Mouse (Mus musculus): ENCODE results near the gene Otub1. TPM values are rescaled to one million over a fixed set of nuclear protein-coding genes. Genes with fewer than 3 reads are reported as not detected.

Gene Otub1
- total RNA-seq, 2 experiments from 2014 or later, result 17.3 to 23.1 TPM

DNA sequence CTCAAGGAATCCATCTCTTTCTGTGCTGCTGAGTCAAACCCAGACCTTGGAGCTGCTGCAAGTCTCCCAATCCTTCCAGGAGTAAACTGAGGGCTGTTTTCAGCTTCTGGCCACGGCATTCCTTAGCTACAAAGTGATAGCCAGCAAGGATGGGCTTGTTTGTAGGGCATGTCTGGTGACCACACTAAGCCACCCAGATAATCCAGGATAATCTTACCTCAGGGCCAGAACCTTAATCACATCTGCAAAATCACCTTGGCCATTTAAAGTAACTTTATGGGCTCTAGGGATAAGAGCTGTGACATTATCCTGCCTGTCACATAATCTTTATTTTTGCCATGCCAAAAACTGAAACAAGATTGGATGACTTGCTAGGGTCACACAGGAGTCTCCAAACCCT is 6.1 kb upstream of the Otub1 start:
- ATAC-seq (replicated peaks; ENCODE audit: low FRiP score, poor library complexity, severe bottlenecking), result no peak

DNA sequence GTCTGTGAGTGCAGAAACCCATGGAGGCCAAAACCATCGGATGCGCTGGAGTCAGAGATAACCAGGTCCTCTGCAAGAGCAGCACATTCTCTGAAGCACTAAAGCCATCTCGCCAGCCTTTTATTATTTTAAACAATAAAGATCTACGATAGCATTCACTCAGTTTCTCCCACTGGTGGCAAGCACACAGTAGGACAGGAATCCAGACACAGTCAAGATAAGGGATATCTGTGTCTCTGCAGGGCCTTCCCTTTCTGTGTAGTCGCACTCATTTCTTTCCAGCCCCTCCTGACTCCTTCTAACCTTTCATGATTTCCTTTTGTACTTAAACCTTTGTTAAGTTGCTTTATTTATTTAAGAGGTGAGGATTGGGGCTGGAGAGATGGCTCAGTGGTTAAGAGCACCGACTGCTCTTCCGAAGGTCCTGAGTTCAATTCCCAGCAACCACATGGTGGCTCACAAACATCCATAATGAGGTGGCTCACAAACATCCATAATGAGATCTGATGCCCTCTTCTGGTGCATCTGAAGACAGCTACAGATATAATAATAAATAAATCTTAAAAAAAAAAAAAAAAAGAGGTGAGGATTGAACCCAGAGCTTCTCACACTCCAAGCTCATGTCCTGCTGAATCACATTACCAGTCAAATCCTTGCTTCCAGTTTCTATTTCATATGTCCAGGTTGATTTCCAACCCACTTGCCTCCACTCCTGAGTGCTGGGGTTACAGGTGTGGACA is 4.0 kb upstream of the Otub1 start:
- no peak for ATAC-seq (replicated peaks; ENCODE audit: low FRiP score, poor library complexity, severe bottlenecking)

DNA sequence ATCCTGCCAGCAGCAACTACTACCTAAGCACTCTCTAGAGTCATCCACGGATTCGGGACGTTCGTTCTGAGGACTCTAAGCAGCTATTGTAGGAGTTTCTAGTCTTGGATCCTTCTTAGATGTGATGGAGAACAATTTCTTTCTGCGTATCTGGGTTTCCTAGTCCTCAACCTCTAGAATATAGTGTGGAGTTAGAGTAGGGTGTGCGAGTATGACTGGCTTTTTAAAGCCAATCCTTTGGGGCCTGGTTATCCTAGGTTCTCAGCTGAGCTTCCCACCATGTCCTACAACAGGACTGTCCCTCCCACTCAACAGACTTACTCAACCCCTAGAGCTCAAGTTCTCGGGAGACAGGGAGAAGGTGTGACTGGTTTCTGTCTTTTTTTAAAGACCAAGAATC is 790 bp downstream of the Otub1 start:
- ATAC-seq (replicated peaks; ENCODE audit: low FRiP score, poor library complexity, severe bottlenecking), result peak; percentile 28; the same call in 1 of the 2 replicates

DNA sequence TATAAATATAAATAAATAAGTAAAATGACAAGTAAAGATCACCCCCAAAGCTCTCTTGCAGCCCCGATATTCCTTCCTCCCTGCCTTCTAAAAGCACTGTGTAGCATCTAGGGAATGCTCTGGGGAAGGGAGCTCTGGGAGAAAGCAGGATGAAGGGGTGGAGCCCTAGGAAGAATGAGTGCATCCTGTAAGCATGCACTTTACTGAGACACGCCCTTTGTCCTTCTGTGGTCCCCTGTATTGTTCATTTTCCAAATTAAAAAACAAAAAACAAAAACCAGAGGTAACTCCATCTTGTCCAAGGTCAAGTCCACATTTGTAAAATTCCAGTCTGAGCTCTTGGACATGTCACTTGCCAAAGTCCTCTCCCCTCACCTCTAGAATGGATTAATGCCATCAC is 1.2 kb downstream of the Otub1 start:
- no peak for ATAC-seq (replicated peaks; ENCODE audit: low FRiP score, poor library complexity, severe bottlenecking)

DNA sequence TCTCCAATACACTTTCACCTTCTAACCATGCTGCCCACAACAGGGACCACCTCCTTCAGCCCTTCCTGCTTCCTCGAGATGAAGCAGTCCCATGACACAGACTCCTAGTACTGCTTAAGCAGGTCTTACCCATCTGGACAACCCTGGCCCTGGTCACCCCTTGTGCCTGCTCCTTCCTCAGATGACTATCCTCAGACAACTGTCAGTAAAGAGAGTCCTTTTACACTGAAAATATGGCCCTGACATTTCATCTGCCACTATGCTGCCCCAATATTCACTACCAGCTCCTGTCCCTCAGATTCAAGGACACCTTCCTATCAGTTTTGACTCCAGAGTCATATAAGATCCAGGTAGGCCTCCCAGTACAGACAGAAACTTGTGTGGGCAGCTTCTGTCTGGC is 5.7 kb downstream of the Otub1 start:
- ATAC-seq (replicated peaks; ENCODE audit: low FRiP score, poor library complexity, severe bottlenecking), result no peak

DNA sequence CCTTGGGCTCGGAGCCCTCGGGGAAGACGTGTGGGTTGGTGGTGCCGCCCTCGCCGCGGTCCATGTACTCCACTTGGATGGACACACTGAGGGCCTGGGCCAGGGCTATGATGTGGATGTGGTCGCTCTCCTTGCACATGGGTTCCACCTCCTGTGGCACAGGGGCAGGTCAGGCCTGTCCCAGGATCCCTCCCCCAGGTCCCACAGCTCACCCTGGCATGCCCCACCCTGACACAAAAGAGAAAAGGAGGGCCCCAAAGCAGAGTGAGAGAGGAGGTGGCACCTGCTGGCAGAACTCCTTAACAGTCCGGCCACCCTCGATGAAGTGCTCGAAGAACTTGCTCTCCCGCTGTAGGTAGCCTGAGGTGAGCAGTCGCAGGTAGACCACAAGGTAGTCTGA is 7.0 kb downstream of the Otub1 start:
- ATAC-seq (replicated peaks; ENCODE audit: low FRiP score, poor library complexity, severe bottlenecking), result no peak

DNA sequence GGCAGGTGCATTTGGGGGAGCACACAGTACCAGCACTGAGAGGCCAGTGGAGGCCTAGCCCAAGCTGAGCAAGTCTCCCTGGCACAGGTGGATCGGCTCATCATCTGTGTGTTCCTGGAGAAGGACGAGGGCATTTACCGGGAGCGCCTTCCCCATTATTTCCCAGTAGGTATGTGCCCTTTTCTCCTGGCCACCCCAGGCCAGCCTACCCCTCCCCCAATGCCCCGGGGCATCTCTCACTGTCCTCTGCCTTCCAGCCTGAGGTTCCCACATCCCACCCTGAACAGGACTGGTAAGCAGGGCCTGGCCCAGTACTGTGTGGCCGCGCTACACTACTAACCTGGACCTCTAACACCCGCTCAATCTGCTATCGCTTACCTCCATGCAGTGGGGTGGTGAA is 8.7 kb downstream of the Otub1 start:
- ATAC-seq (replicated peaks; ENCODE audit: low FRiP score, poor library complexity, severe bottlenecking), result no peak

DNA sequence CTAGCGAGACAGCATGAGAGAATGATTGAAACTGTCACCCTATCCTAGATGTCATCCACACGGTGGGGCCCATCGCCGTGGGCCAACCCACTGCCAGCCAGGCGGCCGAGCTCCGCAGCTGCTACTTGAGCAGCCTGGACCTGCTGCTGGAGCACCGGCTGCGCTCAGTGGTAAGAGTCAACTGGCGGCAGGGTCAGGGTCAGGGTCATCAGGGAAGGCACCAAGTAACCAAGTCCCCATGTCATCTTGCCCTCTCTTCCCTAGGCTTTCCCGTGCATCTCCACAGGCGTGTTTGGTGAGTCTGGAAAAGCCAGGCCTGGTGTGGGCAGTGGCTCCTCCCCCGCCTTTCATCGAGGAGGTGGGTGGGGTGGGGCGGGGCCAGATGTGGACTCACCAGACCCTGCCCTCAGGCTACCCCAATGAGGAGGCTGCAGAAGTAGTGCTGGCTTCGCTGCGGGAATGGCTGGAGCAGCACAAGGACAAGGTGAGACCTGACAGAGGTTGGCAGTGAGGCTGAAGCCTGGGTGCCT is 9.3 kb downstream of the Otub1 start:
- ATAC-seq (replicated peaks; ENCODE audit: low FRiP score, poor library complexity, severe bottlenecking), result no peak

DNA sequence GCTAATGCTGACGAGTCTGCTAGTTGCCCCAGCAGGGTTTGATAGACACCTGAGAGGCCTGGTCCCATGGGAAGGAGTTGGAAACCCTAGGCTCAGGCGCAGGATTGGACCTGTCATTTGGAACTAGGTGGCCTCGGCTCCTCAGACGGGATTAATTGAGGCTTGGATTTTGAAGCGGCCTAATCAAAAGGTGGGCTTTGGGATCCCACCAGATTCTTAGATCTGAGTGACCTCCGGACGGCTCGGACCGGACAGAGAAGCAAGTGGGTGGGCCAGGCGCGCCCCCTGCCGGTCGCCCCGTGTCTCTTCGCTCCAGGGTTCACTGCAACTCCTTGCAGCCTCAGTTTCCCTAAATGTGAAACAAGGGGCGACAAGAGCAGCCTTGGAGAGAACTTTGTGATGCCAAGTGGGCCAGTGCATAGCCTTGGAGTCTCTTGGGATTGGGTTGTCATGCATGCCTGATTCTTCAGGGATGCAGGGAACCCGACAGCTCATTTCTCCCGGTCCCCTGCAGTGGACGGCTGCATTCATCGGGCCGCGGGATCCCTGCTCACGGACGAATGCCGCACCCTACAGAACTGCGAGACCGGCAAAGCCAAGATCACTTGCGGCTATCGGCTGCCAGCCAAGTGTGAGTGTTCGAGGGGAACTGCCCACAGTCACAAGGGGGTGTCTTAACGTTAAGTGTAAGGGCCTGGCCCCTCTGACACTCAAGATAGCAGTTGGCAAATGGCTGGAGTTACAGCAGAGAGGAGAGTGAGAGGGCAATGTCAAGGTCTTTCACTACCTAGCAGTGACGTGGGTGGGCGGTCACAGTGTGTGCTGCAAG is 10.0 kb downstream of the Otub1 start:
- peak; percentile 77 for ATAC-seq (replicated peaks; ENCODE audit: low FRiP score, poor library complexity, severe bottlenecking)

DNA sequence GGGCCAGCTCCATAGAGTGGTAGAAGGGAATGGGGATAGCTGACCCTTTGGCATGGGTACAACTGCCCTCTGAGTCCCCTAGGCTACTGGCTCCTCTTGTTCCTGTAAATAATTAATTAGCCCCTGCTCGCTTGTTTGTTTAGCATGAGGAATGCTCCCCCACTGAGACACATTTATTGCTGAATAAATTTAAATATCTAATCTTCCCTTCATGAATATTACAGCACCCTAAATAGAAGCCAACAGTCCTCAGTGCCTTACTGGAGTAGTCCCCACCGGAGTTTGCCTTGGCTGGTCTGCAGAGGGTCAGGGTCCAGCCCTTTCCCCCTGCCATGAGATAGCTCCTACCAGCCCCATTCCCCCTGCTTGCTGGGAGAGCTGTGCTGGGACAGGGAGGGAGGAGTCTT is 13.6 kb downstream of the Otub1 start:
- ATAC-seq (replicated peaks; ENCODE audit: low FRiP score, poor library complexity, severe bottlenecking), result no peak

DNA sequence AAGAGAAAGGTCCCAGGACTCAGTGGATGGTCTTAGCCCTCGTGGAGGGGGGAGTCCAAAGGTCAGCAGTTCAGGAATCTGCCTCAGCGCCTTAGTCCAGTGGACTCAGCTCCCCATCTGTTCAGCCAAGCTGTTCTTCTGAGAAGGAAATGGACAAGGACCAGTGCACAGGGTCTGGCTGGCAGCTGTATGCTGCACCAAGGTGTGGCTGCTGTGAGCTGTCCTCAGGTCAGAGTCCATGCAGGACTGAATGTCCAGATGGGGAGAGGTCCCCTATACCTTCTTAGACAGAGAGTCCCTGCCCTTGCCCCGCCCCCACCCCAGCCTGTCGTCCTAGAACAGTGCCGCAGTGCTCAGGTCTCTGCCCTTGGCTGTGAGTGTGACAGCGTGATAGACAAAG is 14.5 kb downstream of the Otub1 start:
- ATAC-seq (replicated peaks; ENCODE audit: low FRiP score, poor library complexity, severe bottlenecking), result no peak

DNA sequence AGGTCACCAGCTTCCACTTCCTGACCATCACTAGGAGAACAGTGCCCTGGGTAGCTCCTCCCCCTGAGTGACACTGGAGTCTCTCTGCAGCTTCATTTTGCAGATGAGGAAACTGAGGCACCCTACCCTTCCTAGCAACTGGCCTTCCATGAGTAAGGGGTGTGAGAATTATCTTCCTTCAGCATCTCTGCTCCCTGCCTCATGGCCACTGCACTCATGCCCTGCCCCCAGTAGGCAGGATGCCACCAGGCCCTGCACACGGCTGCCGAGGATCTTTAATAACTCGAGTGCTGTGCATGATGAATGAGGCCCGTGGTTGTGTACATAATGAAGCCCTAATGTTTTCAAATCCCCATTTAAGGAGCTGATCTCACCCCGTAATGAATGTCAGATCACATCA is 15.1 kb downstream of the Otub1 start:
- no peak for ATAC-seq (replicated peaks; ENCODE audit: low FRiP score, poor library complexity, severe bottlenecking)

DNA sequence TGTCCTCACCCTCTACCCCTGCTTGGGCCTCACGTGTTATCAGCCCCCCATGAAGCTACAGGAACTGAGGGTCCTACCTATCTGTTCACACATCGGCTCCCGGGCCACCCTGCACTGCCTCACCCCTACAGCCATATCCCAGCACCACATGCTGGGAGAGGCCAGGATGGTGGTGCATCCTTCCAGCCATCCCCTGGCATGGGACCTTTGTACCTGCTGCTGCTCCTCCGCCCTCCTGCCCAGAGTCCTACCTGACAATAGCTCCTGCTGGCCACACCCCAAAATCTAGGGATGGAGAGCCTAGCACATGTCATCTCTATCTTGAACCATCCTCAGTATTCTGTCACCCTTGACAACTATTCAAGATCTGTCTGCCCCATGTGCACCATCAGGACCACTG is 17.1 kb downstream of the Otub1 start:
- ATAC-seq (replicated peaks; ENCODE audit: low FRiP score, poor library complexity, severe bottlenecking), result no peak

DNA sequence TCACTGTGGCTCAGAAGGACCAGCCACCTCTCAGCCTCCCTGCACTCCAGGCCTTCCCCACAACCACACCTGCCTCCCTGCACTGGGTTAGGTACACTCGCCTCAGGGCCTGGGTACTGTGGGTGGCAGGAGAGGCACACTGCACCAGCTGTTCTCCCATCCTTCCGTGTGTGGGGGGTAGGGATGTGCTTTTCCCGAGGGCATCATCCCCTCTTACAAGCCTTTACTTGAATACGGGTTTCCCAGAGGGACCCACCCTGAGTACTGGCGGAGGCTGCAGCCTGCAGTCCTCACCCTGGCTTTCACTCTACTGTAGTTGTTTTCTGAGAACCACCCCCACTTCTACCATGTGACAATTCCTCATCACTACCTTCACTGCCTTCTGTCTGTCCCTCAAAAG is 19.0 kb downstream of the Otub1 start:
- ATAC-seq (replicated peaks; ENCODE audit: low FRiP score, poor library complexity, severe bottlenecking), result no peak

DNA sequence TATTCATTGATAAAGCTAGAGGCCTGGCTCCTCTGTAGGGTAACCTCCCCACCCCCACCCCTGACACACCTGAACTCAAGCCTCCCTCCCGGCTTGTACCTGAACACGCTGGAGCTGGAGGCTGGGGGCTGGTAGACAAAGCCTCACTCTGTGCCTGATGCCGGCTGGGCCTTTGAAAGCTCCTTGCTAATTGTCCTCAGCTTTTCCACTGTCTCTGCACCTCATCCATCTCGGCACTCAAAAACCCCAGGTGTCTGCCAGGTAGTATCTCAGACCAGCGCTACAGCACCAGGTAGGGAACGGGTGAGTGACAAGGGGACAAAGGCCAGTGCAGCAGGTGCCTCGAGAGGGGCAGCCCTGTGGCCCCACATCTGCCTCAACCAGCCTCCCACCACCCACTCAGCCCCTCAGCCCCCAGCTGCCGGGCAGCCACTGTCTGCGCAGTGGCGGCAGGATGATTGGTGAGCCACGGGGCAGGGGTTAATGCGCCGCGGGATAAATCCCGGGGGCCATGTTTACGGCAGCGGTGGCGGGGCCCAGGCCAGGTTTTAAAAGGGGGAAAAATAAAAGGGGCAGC is 20.3 kb downstream of the Otub1 start:
- ATAC-seq (replicated peaks; ENCODE audit: low FRiP score, poor library complexity, severe bottlenecking), result no peak

DNA sequence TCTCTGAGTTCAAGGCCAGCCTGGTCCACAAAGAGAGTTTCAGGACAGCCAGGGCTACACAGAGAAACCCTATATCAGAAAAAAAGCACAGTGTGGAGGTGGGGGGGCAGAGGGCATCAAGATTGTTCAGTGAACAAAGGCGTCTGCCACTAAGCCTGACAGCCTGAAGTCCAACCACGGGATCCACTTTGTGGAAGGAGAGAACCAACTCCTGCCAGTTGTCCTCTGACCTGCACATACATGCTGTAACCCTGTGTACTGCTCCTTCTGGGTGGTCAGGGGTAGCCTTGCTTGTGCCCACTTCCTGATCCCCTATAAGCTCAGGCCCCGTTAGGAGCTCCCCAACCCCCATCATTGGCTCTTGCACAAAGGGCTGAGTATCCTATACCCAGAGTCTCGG is 21.1 kb downstream of the Otub1 start:
- no peak for ATAC-seq (replicated peaks; ENCODE audit: low FRiP score, poor library complexity, severe bottlenecking)

DNA sequence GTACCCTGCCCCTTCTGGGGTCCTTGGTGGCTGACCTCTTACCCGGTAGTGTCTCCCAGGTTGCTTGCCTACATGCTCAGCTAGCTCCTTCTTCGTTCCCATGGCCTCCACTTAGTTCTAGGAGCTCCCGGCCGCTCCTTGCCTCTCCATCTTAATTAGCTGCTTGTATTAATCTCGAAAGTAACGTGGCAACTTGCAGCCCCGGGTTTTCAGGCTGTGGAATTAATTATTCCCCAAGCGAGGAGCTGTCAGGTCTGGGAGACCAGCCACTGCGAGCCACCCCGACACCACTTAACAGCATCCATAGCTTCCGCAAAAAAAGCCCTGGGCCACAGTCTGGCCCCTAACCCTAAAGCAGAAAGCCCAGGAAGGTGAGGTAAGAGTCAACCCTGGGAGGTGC is 22.7 kb downstream of the Otub1 start:
- no peak for ATAC-seq (replicated peaks; ENCODE audit: low FRiP score, poor library complexity, severe bottlenecking)

DNA sequence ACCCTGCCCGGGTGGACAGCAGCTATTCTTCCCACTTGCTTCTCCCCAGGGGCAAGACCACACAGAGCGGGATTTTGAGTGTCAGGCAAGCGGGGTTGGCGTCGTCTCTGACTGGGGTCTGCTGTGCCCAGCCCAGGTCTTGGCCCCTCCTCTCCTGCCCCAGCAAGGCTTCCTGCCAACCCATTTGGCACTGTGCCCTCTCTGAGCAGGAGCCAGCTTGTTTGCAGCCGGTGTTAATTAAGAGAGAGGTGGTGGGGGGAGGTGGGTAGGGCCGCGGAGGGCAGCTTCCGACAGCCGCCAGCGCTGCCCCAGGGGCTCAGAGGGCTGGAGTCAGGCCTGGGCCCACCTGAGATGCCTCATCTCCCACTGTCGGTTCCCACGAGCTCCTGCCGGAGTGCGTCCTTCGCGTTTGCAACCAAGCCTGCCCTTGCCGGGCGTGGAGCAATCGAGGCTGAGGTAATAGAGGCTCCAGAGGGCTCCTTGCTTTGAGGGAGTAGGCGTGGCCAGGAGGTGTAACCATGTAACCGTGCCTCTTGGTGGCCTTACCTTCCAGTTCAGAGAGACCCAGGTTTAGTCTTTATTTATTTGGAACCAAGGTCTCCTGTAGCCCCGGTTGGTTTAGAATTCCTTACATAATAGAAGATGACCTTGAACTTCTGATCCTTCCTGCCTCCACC is 23.7 kb downstream of the Otub1 start:
- ATAC-seq (replicated peaks; ENCODE audit: low FRiP score, poor library complexity, severe bottlenecking), result no peak

DNA sequence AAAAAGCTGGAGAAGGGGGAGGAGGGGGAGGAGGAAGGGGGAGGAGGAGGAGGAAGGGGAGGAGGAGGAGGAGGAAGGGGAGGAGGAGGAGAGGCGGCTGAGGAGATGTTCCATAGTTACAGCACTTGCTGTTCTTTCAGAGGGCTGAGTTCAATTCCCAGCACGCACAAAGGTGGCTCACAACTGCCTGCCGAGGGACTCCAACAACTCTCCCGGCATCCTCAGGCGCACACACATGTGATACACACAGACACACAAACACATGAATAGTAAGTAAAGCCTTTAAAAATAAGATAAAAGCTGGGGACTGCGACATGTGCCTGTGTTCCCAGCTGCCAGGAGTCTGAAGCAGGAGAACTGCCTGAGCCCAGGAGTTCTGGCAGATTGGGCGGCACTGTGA is 24.6 kb downstream of the Otub1 start:
- no peak for ATAC-seq (replicated peaks; ENCODE audit: low FRiP score, poor library complexity, severe bottlenecking)

DNA sequence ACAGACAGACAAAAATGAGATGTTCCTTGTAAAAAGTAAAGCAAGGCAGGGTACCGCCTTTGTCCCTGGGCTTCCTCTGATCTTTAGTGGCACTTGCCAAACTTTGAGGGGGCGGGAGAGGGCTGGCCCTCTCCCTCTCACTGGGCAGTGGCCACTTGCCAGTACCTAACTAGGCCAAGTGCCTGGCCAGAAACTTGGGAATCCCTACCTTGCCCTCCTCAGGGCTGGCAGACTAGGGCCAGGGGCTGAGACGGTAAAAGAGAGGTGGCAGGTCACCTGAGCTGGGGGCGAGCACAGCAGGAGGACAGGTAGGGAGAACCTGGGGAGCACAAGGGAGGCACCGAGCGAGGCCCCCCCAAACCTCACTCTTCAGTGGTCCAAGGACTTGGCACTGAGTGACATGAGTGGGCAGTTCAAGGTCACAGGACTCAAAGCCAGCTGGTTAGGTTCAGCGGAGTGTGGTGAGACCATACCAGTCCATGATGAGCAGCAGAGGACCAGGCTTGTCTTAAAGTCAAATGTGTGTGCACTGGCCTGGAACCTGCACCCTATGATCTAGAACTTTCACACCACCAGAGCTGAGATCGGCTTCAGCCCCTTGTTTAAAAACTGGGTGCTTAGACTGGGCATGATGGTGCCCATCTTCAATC is 25.2 kb downstream of the Otub1 start:
- ATAC-seq (replicated peaks; ENCODE audit: low FRiP score, poor library complexity, severe bottlenecking), result no peak

All from erythroblast, adult 5-6 weeks (primary cell).